Mouse (Mus musculus) B cell, adult 2 months (primary cell): Measurements from ENCODE around the gene Slc6a5.

ENCODE experiments used
- DNase-seq, 2 experiments: peaks; one replicate each; pipeline ENCODE4 v3.0.0; 2022

Gene Slc6a5

DNA sequence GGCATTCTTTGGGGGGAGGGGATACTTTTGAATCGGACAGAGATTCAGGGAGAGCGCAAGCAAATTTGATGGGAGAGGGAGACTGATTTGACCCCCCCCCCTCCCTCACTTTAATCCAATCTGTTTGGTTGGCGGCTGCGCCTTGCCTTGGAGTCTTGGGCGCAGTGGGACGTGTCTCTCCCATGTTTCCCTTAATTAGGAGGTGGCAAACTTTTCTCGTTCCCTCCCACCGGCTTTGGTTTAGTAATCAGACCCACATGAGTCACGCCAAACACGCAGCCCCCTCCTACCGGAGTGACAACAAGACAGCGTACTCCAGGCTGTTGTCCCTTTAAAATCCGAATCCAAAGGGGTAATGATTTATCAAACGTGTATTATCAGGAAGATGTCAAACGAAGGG is at the start of gene Slc6a5:
Gene Slc6a5, plus strand, starts transcription at position 297 of the 400 bp plus-strand sequence.
- DNase-seq = no peak

DNA sequence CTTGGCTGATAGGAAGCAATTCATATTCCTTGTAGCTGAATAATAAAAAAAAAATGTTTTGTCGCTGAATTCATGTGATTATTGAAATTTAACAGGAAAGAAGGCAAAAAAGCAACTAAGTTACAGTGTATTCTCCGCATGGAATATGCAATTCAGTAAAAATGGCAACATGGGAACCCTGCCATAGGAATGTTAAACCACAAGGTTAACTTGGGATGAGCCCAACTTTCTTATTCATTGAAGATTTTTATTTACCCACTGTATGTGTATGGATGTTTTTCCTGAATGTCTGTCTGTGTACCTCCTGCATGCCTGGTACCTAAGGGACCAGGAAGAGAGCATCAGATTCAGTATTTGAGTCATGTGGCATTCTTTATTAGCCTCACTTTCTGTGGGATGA is 48.8 kb upstream of the Slc6a5 start:
- DNase-seq = no peak

DNA sequence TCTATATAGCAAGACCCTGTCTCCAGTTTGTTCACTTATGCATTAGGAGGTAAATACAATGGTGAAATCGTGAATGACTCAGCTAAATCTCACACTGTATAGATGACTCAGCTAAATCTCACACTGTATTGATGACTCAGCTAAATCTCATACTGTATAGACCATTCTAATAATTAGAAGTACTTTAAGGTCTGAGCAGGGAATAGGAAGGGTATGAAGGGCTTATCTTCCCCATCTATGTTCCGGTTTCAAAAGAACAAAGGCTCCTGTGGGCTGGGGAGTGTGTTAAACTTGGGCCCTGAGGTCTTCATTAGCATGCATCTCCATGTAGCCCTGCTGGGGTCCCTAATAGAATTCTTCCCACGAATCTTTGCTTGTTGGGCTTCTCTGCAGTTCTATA is 46.2 kb upstream of the Slc6a5 start:
- DNase-seq = no peak

DNA sequence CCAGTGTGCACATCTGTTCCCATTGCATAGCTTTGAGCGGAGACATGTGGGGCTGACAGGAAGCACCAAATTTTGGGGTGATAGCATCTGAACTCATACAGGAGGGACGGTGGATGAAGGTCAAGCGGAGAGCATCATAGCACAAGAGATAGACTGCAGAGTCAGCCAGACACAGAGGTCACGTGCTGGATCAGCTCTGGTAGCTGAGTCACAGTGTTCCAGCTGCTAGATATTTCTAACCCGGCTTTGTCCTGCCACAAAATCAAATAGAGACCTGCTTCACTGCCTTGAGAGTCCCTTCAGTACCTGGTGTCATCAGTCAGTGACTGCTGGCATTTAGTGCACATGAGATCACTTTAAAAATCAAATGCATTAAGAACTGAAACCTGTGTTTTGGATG is 40.3 kb upstream of the Slc6a5 start:
- DNase-seq = no peak

- no peak for DNase-seq
Observed at GRCm38 (mm10) chr7:49870276-49870675, 39.7 kb upstream of the Slc6a5 start.

DNA sequence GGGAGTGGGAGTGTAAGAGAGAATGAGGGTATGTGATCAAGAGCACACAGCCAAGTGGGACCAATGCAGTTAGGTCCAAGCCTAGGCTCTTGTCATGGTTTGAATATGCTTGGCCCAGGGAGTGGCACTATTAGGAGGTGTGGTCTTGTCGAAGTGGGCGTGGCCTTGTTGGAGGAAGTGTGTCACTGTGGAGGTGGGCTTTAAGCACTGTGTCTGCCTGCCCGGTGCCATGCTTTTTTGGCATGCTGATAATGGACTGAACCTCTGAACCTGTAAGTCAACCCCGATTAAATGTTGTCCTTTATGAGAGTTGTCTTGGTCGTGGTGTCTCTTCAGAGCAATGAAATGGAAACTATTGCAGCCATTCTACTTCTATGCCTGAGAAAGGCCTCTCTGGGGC is 32.6 kb upstream of the Slc6a5 start:
- DNase-seq = no peak

GRCm38 (mm10) chr7:49879051-49879450 is 30.9 kb upstream of the Slc6a5 start:
- no peak for DNase-seq

GRCm38 (mm10) chr7:49879998-49880707 is 29.8 kb upstream of the Slc6a5 start:
- no peak for DNase-seq

GRCm38 (mm10) chr7:49882288-49882687 is 27.7 kb upstream of the Slc6a5 start:
- no peak for DNase-seq

- DNase-seq = no peak
Observed at GRCm38 (mm10) chr7:49882694-49883389, 27.1 kb upstream of the Slc6a5 start.

DNA sequence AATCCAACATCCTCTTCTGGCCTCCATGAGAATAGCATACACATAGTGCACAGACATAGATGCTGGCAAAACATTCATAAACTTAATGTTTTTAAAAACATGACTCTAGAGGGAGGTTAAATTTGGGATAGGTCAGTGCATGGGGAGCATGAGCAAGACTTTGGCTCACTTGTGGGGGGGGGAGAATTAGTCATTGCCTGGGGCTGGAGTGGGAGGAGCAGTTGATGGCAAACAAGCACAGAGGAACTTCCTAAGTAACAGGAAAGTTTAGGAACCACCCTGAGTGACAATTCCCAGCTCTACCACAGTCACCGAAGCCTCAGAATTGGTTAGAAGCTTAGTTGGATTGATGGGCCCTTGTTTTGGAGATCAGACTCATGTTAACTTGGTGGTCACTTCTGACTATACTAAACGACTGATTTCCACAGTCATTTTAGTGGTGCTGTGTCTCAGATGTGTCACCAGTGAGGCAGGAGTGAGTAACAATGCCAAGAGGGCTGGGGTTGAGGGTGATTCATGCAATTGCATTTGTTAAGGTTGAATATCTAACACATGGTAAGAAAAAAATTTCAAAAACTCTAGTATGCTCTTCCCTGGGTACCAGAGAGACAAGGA is 22.1 kb upstream of the Slc6a5 start:
- no peak for DNase-seq

GRCm38 (mm10) chr7:49894786-49895185 is 15.2 kb upstream of the Slc6a5 start:
- DNase-seq = no peak

DNA sequence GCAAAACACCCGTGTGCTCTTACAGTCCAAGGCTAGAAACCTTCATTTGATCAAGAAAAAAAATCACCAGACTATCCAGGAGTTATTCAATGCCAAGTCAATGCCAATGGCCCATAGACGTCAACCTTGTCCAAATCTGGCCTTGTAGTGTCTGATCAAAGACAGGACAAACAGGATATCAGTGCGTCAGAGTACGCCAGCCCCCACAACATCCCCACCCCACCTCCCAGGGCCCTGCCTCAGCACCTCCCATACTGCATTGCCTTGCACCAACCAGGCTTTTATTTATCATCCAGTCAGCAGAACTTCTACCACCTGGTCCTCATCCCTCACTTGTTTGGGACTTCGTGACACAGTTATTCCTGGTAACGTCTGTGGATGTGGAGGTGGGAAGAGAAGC is 14.7 kb upstream of the Slc6a5 start:
- DNase-seq = no peak

DNA sequence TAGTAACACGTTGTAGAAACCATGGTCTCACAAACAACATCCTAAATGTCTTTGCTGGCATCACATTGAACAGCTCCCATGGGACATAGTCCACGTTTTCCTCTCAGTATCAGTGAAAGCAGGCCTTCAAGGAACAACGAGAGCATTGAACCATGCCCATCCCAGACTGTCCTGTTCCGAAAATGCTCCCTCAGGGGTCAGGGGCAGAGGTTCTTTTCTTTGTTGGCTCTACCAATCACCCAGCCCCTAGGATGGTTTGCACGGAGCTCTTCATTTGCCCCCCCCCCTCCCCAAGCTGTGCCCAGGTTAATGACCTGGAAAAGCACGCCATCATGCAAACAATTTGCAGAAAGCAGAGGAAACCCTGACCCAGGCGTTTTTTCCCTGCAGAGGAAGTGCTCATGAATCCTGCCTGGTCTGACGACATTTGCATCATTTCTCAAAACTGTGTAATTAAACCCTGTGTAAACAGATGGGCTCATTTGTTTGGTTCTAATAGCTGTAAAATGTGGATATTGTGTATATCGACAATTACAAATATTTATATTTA is 7.9 kb upstream of the Slc6a5 start:
- no peak for DNase-seq

DNA sequence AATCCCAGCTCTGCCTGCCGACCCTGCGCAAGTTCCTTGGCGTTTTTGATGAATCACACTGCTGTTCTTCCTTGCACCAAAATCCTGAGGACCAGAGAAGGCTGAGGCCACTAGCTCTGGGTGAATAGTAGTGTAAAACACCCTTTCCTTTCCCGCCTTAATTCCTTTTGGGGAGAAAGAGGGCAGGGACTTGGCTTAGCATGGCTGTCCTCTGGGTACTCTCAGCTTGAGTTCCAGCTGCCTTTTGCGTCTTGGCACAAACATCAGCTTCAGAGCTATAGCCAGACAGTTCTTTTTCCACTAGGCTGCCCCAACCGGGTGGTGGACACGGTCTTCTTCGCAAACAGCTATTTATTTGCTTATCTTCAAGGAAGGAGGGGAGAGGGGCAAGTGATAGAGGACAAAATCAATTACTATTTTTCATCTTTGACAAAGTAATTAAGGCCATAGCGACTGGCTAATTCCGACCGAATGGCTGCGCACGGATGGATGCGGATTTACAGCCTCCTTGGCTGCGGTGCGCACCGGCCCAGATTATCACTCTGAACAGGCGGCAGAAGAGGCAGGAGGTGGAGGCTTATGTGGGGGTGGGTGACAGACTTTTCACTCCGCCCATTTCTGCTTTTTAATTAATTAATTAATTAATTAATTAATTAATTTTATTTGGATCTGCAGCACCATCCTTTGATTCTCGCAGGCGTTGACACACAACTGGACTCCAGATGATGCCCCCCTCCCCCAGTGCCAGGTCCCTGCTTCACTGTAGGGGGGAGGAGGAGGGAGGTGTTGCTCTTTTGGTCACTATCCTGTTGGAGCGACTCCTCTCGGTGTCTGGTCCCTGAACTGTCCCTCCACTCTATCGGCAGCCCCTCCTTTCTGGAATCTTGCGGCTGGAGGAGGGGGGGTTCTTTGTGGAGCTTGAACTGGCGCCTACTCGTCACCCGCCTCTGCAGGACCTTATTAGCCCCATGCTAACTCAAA is 2.5 kb upstream of the Slc6a5 start:
- no peak for DNase-seq

- no peak for DNase-seq
Observed at GRCm38 (mm10) chr7:49908181-49908855, 1.6 kb upstream of the Slc6a5 start.

DNA sequence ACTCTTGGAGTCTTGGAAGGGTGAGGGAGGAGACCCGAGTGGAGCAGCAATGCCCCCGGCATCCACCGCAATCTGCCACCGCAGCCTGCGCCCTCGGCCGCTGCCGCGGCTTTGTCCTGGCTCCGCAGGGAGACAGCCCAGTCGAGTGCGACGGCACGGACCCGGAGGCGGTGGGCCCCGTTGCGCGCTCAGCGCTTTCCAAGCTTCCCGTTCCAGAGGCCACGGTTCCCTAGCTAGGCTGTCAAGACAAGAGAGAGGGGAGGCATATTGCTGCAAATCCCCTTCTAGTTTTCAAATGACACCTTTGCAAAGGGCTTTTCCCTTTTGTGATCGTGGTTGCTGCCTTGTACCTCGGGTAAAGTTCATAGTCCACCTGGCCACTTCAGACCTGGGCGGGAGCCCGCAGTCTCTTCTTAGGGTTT is 945 bp upstream of the Slc6a5 start:
- no peak for DNase-seq

- no peak for DNase-seq
Observed at GRCm38 (mm10) chr7:49910361-49910760, 415 bp downstream of the Slc6a5 start.

GRCm38 (mm10) chr7:49911147-49911946 is 1.4 kb downstream of the Slc6a5 start:
- DNase-seq = no peak

DNA sequence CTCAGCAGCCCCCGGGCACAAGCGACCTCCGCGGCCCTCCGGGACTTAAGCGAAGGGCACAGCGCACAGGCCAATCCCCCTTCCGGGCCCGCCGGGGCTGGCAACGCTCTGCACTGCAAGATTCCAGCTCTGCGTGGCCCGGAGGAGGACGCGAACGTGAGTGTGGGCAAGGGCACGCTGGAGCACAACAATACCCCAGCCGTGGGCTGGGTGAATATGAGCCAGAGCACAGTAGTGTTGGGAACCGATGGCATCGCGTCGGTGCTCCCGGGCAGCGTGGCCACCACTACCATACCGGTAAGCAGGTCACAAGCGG is 2.0 kb downstream of the Slc6a5 start:
- no peak for DNase-seq

- no peak for DNase-seq
Observed at GRCm38 (mm10) chr7:49913164-49913563, 3.2 kb downstream of the Slc6a5 start.
